Mouse (Mus musculus) embryo, embryonic 11 days (tissue): ENCODE results near the gene Tob2.

Experiments used
- DNase-seq: peaks from one replicate; pipeline ENCODE4 v3.0.0-alpha.2; 2015

Gene Tob2

GRCm38 (mm10) chr15:81809550-81809949, 49.0 kb downstream of the Tob2 start:
- no peak for DNase-seq

DNA sequence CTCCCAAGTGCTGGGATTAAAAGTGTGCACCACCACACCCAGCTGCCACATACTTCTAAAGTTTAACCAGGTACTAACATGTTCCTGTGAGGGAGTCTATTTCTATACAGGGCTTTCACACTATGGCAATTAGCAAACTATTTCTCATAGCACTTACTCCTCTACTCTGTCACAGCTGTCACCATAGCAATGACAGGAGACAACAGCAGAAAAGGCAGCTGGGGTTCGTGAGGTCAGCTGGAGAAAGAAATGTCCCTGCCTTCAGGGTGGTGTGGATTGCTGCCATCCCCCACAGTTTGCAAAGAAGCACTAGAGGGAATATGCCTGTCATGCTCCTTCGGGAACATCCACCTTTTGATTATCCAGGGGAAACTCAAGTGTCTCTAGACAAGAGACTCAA, 49.8 kb downstream of the Tob2 start:
- no peak for DNase-seq

DNA sequence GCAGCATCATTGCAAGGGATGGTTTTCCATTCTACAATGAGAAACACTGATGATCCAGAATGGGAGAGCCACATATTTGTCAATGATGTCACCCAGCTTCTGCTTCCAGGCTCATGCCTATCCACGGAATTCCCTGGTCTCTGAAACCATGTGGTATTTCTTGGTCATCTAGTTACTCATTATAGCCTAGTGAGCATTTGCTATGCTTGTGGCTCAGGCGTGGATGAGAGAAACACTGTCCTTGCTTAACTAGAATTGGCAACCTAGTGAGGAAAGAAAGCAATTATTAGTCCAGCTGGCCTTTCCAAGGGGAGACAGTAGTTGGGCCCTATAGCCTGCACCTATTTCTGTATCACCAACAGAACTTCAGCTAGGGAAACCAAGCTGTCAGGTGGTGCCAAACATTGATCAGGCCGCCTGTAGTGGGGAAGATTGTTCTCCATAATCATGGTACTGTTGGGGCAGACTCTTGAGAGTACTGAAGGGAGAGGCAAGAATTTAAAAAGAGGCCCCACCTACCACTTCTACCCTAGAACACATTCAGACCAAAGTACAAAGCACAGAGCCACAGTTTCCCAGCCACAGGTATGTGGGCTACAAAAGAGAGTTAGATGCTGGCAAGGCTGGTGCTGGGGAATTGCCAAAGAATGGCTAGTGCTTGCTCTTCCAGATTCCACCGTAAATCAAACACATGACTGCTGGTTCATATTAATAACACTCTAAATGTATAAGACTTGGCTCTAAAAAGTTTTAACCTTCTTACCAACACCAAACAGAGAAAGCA, 51.8 kb downstream of the Tob2 start:
- no peak for DNase-seq

- DNase-seq, result peak; percentile 44
Observed at GRCm38 (mm10) chr15:81805624-81806023, 53.0 kb downstream of the Tob2 start.

- no peak for DNase-seq
Observed at GRCm38 (mm10) chr15:81804883-81805282, 53.7 kb downstream of the Tob2 start.

DNA sequence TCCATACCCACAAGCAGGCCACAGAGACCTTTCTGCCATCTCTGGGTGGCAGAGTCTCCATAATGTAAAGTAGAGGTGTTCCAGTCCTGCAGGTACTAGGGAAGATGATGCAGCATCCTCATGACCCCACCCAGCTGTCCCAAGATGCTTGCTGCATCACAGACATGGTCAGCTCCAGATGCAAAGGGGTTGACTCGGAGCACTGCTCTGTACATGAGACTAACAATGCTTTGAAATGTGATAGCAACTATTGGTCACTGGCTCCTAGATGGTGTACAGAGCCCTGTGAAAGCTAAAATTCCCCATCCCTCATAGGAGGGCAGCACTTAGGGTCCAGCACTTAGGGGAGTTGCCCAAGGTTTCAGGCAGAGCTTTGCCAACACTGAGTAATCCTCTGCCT, 54.4 kb downstream of the Tob2 start:
- DNase-seq, result no peak

DNA sequence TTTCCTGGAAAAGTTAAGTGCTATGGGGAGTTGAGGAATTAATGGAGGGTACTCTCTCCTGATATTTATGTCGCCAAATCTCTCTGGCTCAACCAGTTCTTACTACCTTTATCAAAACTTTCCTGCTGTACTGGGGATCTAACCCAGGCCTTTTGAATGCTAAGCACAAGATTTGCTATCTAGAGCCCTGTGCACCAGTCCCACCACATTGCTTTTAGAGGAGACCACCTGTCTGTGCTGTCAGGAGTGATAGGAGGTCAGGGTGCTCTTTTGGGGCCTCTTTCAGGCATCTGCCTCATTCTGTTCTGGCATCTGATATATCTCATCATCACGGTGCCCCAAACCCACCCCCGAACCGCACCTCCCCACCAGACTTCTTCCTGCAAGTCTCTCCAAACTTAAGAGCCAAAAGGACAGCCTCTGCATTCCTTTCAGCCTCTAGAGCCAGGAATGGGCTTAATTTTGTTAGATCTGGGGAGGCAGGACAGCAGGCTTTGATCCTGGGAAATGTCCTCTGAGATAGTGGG, 55.1 kb downstream of the Tob2 start:
- DNase-seq, result no peak

DNA sequence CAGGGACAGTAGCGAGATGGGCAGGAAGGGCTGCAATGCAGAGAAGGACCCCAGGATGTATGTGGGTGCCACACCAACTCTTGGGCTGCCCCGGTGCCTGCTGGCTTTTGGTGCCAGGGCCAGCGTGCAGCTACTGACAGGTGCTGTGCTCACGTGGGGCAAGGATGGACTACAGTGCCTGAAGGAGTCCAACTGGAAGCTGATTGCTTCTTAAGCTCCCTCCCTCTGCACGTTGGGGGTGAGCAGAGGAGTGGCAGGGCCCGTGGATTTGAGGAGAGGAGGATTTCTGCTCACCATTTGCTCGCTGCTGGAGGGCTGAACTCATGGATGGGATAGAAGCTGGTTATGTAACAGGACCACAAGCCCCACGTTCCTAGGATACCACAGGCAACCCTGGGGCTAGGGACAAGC, 55.6 kb downstream of the Tob2 start:
- DNase-seq, result no peak

GRCm38 (mm10) chr15:81802001-81802890, 56.4 kb downstream of the Tob2 start, which contains the start of gene Tef:
Tef (plus strand) TSS chr15:81802421.
- DNase-seq, result peak; percentile 87

DNA sequence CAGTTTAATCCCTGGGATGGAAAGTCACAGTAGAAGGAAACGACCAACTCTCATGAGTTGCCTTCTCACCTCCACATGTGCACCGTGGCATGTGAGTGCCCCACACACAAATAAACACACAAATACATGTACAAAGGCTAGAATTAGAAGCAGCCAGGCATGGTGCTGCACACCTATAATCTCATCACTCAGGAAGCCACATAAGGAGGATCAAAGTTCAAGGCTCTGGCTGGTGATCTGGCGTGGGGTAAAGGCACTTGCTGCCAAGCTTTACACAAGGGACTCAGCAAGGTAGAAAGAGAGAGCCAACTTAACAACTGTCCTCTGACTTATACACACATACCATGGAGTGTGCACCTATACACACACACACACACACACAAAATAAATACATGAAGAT, 58.2 kb downstream of the Tob2 start:
- no peak for DNase-seq

- DNase-seq, result no peak
Observed at GRCm38 (mm10) chr15:81798421-81798820, 60.2 kb downstream of the Tob2 start.
